Mouse (Mus musculus): ENCODE measurements at regions not wholly inside any gene's neighbourhood (a gene's known extent, or its start where the extent isn't known, plus 50 kb on each side); places are given as distances from the start of the nearest gene placed in this dataset.

DNA sequence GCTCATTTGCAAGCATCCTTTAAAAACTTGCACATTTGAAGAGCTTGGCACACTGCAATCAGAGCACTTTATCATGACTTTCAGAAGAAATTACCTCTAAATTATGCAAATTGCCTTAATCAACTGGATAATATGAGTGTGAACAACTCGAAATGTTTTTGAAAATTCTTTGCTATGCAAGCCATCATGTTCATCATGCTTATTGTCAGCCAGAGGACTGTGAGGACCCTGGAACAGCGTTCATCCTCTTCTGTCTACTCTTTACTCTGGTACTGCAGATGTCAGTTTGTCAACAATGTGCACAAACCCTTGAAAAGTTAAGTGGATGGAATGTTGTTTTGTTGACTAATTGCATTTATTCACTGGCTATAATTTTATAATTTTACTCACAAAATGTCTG is 1899.9 kb upstream of the Slc39a10 start:
- no peak for DNase-seq (ENCODE audit: low spot score in 2 of 2)

DNA sequence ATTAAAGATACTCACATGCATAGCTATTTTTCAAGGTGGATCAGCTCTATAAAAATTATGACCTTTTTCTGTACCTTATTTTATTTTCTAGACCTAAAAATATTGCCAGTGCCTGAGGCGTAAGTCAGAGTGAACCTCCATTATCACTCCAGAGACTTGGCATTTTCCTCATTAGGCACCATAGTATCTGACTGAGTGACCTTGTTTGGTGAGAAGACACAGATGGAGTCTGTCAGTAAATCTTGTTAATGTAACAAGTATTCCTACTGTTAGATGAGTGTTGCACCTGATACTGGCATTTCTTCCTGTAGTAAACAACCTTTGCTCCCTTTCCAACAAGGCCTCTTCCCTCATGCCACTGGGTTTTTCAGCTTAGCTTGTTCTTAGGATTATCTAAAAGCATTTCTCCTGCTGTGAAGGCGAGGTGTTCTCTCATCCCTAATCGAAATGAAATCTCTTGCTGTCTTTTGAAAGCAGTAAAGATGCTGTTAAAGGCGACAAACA is 1860.7 kb upstream of the Slc39a10 start:
- DNase-seq (ENCODE audit: low spot score in 2 of 2): no peak

DNA sequence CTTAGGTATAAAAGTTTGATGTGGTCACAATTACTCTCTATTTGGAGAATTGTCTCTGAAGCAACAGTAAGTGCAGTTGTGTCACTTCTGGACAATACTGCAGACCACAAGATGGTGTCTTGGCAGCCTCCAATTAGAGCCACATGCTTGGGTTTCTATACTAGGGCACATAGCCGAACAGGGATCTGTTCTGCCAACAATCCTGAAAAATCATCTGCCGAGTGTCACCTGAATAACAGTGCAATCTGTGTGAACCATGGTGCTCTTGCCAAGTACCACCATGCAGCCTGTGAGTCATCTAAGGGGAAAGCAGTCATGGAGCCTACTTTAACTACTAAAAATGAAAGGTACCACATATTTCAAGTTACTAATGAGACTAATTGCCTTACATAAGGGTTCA is 1840.9 kb upstream of the Slc39a10 start:
- peak; percentile 57 to 85 for DNase-seq (ENCODE audit: low spot score in 2 of 2)

DNA sequence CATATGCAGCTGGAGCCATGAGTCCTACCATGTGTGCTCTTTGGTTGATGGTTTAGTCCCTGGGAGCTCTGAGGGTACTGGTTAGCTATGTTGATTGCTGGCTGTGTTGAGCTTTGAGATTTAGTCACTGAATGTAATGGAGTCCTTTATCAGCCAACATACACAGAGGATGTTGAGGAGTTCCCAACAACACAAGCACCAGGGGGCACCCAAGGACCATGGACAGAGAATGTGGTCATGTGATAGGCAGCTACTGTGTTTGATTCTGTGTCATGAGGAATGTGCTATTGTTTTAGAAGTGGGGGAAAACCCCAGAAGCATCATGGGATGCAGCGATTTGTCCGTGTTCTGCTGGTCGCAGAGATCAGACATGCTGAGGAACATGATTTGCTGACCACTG is 1816.0 kb upstream of the Slc39a10 start:
- peak in 1 of 2 experiments; percentile 32 for DNase-seq (ENCODE audit: low spot score in 2 of 2)

Data from layer of hippocampus, adult 18-20 months (tissue).